Mouse (Mus musculus) testis, postnatal 10 days (tissue): Measurements from ENCODE around the gene Usp17le.
"Not testable (repeated sequence)": the region's sequence is repeated elsewhere in the genome, so short reads cannot be mapped to it uniquely, and the experiment has no call there.

ENCODE experiments used
- DNase-seq: peaks from one replicate; pipeline ENCODE4 v3.0.0; 2021; ENCODE audit warnings: low spot score

Usp17le gene

DNA sequence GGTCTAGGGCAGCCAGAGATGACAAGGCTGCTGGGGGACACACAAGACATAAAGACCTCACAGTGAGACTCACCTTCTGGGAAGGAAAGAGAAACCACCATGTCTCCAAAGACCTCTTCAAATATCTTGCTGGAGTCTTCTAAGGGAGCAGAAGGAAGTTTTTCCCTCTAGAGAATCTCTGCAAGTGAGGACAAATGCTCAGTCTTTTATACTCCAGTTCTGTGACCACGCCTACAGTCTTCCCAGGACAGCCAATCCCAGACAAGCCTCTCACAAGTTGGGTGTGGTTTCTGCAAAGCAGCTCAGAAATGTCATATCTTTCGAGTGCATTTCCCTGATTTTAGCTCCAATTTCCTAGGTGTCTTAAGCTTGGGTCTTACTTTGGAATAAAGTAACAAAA, at the start of gene Usp17le:
TSS of gene Usp17le (minus strand) at position 101 of the 400 bp plus-strand sequence.
- DNase-seq, result not testable (repeated sequence)

DNA sequence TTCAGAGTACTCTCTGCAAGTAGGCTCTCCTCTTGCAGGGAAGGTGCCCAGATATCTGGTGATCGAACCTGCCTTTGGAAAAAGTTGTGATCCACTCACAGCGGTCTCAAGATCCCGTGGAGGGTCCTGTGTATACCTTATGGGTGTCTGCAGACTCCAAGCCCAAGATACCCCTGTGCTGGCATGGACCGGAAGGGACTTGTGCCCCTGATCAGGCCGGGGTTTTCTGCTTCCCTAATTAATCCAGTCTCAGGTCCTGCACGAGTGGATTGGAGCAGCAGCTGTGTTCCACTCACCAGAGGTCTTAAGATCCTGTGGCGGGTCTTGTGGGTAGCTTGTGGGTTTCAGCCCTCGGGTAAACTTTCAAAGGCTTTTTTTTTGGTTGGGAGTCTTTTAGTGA, 33.1 kb upstream of the Usp17le start:
- DNase-seq, result not testable (repeated sequence)

DNA sequence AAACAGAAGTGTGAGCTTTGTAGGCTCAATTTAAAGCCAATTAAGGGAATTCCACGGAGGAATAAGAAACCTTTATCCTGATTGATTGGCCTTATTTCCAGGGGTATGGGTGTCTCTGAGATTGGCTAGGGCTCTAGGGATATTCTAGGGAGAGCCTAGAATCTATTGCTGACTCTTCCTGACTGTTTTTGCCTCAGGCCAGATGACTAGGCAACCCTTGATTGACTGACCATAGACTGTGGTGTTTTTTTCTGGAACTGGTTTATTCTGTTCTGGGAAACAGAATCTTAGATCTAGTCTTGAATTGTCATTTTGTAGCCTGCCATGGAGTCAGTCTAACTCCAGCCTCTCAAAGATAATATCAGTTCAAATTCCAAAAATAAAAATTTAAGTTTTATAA, 13.5 kb upstream of the Usp17le start:
- no peak for DNase-seq
